Mouse (Mus musculus): Measurements from ENCODE around the gene Atn1.

DNA sequence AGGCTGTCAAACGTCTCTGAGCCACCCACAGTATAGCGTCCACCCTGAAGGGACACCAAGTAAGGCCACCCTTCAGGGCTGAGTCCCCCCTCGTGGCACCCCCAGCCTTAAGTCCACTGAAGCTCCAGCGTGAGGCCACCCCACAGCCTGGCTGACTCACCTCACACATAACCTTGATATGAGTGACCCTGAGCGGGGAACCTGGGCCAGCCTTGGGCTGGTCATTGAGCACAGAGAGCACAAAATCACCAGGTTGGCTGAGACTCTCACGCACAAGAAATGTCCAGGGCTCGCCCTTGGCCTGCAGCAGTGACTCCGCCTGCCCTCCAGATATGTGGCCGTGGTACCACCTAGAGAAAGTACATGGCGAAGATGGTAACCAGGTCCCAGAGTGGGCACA, 27.7 kb downstream of the Atn1 start:
- no peak for TF ChIP-seq GATA1 (IDR thresholded peaks at IDR 0.05; ENCODE audit: borderline replicate concordance, low read length)
- no peak for TF ChIP-seq CTCF (IDR thresholded peaks at IDR 0.05; ENCODE audit: low read depth, low read length)
- TF ChIP-seq GATA2 (IDR thresholded peaks at IDR 0.05; ENCODE audit: borderline replicate concordance, low read depth, low read length) = no peak

Measured in G1E (cell line).